Mouse (Mus musculus) stomach, postnatal 0 days (tissue): ENCODE results near the gene Tmem106a. TPM values are rescaled to one million over a fixed set of nuclear protein-coding genes. Genes with fewer than 3 reads are reported as not detected.
"Not testable (repeated sequence)": the region's sequence is repeated elsewhere in the genome, so short reads cannot be mapped to it uniquely, and the experiment has no call there.

Experiments used
- ATAC-seq: fragments of 200-750 bp; cut with Nextera tagmentation; 2 replicates; pipeline ENCODE4 v1.8.0; 2017; ENCODE audit not compliant: low FRiP score, low TSS enrichment
- DNase-seq: peaks from one replicate; pipeline ENCODE4 v3.0.0-alpha.2; 2016; ENCODE audit warnings: low spot score
- H3K27ac ChIP-seq: fragments of 300-500 bp; sonication (generic); replicated peaks from 2 replicates; pipeline ENCODE4 v1.5.1; 2014; ENCODE audit warnings: mild to moderate bottlenecking, control low read depth
- H3K27me3 ChIP-seq: fragments of 300-500 bp; sonication (generic); 2 replicates; pipeline ENCODE4 v1.6.1; 2014; ENCODE audit warnings: low read length; ENCODE audit not compliant: control insufficient read depth, insufficient read depth
- H3K36me3 ChIP-seq: fragments of 300-500 bp; sonication (generic); 2 replicates; pipeline ENCODE4 v1.6.1; 2014; ENCODE audit warnings: low read length, mixed read lengths; ENCODE audit not compliant: control insufficient read depth, insufficient read depth
- H3K4me1 ChIP-seq: fragments of 300-500 bp; sonication (generic); replicated peaks from 2 replicates; pipeline ENCODE4 v1.6.1; 2014; ENCODE audit warnings: antibody characterized with exemption; ENCODE audit not compliant: control insufficient read depth, insufficient read depth
- H3K4me2 ChIP-seq: fragments of 300-500 bp; sonication (generic); replicated peaks from 2 replicates; pipeline ENCODE4 v1.6.1; 2014; ENCODE audit warnings: low read depth, mild to moderate bottlenecking, control low read depth, moderate library complexity
- H3K4me3 ChIP-seq: fragments of 300-500 bp; sonication (generic); 2 replicates; pipeline ENCODE4 v1.5.1; 2014; ENCODE audit warnings: low read depth, low read length, control low read depth
- H3K9ac ChIP-seq: fragments of 300-500 bp; sonication (generic); 2 replicates; pipeline ENCODE4 v1.6.1; 2014; ENCODE audit warnings: mild to moderate bottlenecking, low read length, control low read depth, mixed read lengths
- H3K9me3 ChIP-seq: fragments of 300-500 bp; sonication (generic); 2 replicates; pipeline ENCODE4 v1.6.1; 2016; ENCODE audit warnings: low read length; ENCODE audit not compliant: control insufficient read depth
- CTCF ChIP-seq: IDR thresholded peaks from 2 replicates; pipeline ENCODE4 v1.5.1; 2016; ENCODE audit warnings: antibody characterized with exemption, low read depth, mild to moderate bottlenecking, moderate library complexity
- EP300 ChIP-seq: optimal IDR thresholded peaks from 2 replicates; pipeline ENCODE3; 2016; ENCODE audit warnings: antibody characterized with exemption
- WGBS: fragments of 180-500 bp; shearing (Covaris S2); extraction: QIAGEN DNeasy Blood & Tissue Kit; methylation state at CpG from one replicate; pipeline ENCODE4 v1.1.7; 2014; 5-methylcytosine and 5-hydroxymethylcytosine counted together
- polyA plus RNA-seq: library from polyadenylated mRNA; unstranded; fragments of >200 nt; fragmentation: Nextera tagmentation; extraction: Ambion mirVana; gene quantifications from 2 replicates; pipeline ENCODE4 v1.2.1, GENCODE M21; 2015

The Tmem106a gene
- polyA plus RNA-seq, 1 experiment from 2014 or later, result 10.0 TPM

- peak overlapping the region; percentile 81 for H3K4me2 ChIP-seq
- H3K9me3 ChIP-seq, result no peaks in the 10 kb centered on the region
- ATAC-seq, result peak; percentile 58
- H3K4me3 ChIP-seq, result peak overlapping the region; percentile 63
- peak; percentile 92 for DNase-seq
- no peaks in the 10 kb centered on the region for H3K27me3 ChIP-seq
- H3K4me1 ChIP-seq, result no peaks in the 10 kb centered on the region
- under 1% methylated on average over 33 of the region's 33 CpGs for WGBS
- no peaks in the 10 kb centered on the region for H3K36me3 ChIP-seq
- H3K9ac ChIP-seq, result peak overlapping the region; percentile 79
- TF ChIP-seq CTCF (no peak), EP300 (no peak)
- H3K27ac ChIP-seq, result peak overlapping the region; percentile 96
Measured at GRCm38 (mm10) chr11:101627857-101628559, 46.0 kb downstream of the Tmem106a start.

GRCm38 (mm10) chr11:101628733-101629417, 46.8 kb downstream of the Tmem106a start:
- WGBS, result 69% methylated on average over 4 of the region's 5 CpGs
- not testable (repeated sequence) for H3K27ac ChIP-seq

DNA sequence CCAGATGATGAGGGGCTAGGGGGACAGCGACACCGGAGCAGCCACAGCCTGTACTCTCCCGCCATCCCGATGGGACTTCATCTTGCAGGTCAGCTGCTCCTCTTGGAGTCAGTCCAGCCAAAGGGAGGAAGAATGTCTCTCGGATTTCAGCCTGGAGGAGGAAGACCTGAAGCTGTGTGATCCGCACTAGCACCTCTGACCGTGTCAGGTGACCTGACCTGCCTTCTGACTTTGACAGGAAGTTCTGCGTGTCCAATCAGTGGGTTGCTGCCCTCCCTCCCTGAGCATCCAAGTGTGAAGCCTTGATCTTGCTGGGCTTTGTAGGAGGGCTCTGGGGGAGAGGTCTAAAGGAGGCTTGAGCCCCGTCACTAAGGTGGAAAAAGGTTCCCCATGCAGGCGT, 53.6 kb downstream of the Tmem106a start:
- H3K4me3 ChIP-seq, result no peak overlapping the region
- ATAC-seq (no peak), DNase-seq (no peak)
- H3K27me3 ChIP-seq, result no peaks in the 10 kb centered on the region
- no peak overlapping the region for H3K4me2 ChIP-seq
- H3K27ac ChIP-seq, result no peak overlapping the region
- WGBS, result 88% methylated on average over 10 of the region's 10 CpGs
- 0 out of 2 replicates have a peak, but pooled peaks cover 5% of the 10 kb centered on the region for H3K36me3 ChIP-seq
- no peak overlapping the region for H3K9ac ChIP-seq
- no peaks in the 10 kb centered on the region for H3K9me3 ChIP-seq
- TF ChIP-seq CTCF (no peak), EP300 (no peak)
- no peaks in the 10 kb centered on the region for H3K4me1 ChIP-seq

More at GRCm38 (mm10) chr11:101628733-101629417, 46.8 kb downstream of the Tmem106a start:
- not testable (repeated sequence) for H3K27me3 ChIP-seq, H3K9ac ChIP-seq, H3K36me3 ChIP-seq, DNase-seq, ATAC-seq, H3K4me1 ChIP-seq, H3K9me3 ChIP-seq
- peak overlapping the region; percentile 63; the same call in 1 of the 2 replicates for H3K4me3 ChIP-seq
- H3K4me2 ChIP-seq, result peak overlapping the region; percentile 81

- no peak overlapping the region for H3K27ac ChIP-seq
- H3K4me1 ChIP-seq, result no peaks in the 10 kb centered on the region
- 92% methylated on average over 4 of the region's 4 CpGs for WGBS
- H3K4me3 ChIP-seq, result no peak overlapping the region
- no peak overlapping the region for H3K9ac ChIP-seq
- H3K36me3 ChIP-seq, result 0 out of 2 replicates have a peak, but pooled peaks cover 5% of the 10 kb centered on the region
- no peak for ATAC-seq
- no peak overlapping the region for H3K4me2 ChIP-seq
- H3K9me3 ChIP-seq, result no peaks in the 10 kb centered on the region
- no peak for DNase-seq
- no peak for TF ChIP-seq CTCF
- TF ChIP-seq EP300, result no peak
- H3K27me3 ChIP-seq, result no peaks in the 10 kb centered on the region
Measured at GRCm38 (mm10) chr11:101639761-101640160, 57.7 kb downstream of the Tmem106a start.

DNA sequence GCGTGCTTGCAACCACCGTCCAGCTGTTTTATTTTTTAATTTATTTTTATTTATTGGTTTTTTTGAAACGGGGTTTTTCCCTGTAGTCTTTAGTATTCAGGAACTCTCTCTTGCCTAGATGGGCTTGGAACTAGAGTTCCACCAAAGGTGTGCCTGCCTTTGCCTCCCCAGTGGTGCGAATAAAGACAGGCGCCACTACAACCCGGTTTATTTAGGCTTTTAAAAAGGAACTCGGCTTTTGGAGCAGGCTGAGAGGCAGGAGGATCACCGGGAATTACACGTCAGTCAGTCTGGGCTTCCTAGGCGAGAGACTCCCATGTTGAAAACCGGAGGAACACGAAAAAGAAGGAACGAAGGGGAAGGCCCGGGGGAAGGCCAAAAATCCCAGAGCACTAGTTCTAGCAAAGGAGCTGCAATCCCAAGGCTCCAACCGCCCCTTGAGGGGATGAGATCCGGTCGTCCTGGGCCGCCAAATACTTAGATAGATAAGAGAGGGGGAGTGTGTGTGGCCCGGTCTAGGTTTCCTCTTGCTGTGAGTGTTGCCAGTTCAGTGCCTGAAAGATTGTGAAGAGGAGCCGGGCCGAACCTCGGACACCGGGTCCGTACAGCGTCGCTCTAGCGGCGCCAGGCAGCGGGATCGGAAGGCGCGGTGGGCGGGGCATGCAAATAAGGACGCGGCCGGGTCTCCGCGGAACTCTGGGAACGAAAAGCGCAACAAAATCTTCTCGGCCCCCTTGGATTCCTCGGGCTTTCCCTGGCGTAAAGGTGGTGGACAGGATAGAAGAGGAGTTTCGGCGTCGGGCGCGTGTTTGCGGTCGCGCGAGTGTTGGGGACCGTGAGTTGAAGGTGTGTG, 59.0 kb downstream of the Tmem106a start:
- Histone ChIP-seq H3K4me2 (peak overlapping the region; percentile 48), H3K9ac (0 out of 2 replicates have a peak overlapping the region, but pooled peaks have one; percentile 45), H3K4me3 (peak overlapping the region; percentile 26), H3K27ac (peak overlapping the region; percentile 40; the same call in 1 of the 2 replicates)
- not testable (repeated sequence) for H3K27me3 ChIP-seq, H3K9me3 ChIP-seq, H3K36me3 ChIP-seq, H3K4me1 ChIP-seq
- DNase-seq (peak; percentile 71), ATAC-seq (peak; percentile 70)
- TF ChIP-seq CTCF, result peak; percentile 29; the same call in 1 of the 2 replicates
- WGBS, result 4% methylated on average over 52 of the region's 53 CpGs

Other genes starting within 250 kb of the Tmem106a start
- gene G6pc, start 214.7 kb upstream of the Tmem106a start, polyA plus RNA-seq, result 0.27 and 0.35 TPM in 2 replicates
- 29.8 and 30.0 TPM in 2 replicates for gene Aarsd1, start 164.6 kb upstream of the Tmem106a start, polyA plus RNA-seq
- 3.1 TPM in 2 replicates for gene Gm27029, start 157.4 kb upstream of the Tmem106a start, polyA plus RNA-seq
- 11.3 and 11.5 TPM in 2 replicates for gene Rundc1, start 157.2 kb upstream of the Tmem106a start, polyA plus RNA-seq
- 11.1 and 13.4 TPM in 2 replicates for gene Ptges3l, start 156.9 kb upstream of the Tmem106a start, polyA plus RNA-seq
- gene Rpl27, start 139.9 kb upstream of the Tmem106a start, polyA plus RNA-seq, result 317 and 371 TPM in 2 replicates
- gene Ifi35, start 133.8 kb upstream of the Tmem106a start, polyA plus RNA-seq, result 37.4 and 37.5 TPM in 2 replicates
- gene Rnd2, start 117.2 kb upstream of the Tmem106a start, polyA plus RNA-seq, result 15.3 and 16.1 TPM in 2 replicates
- 63.4 and 71.1 TPM in 2 replicates for gene Vat1, start 116.0 kb upstream of the Tmem106a start, polyA plus RNA-seq
- 1.1 and 2.5 TPM in 2 replicates for gene Brca1, start 30.3 kb upstream of the Tmem106a start, polyA plus RNA-seq
- gene Nbr1, start 30.1 kb upstream of the Tmem106a start, polyA plus RNA-seq, result 34.5 TPM in 2 replicates
- 0.13 TPM in 1 of 2 replicates, not detected in the other for gene Gm11634, start 17.0 kb downstream of the Tmem106a start, polyA plus RNA-seq
- 18.9 and 20.9 TPM in 2 replicates for gene Rdm1, start 45.0 kb downstream of the Tmem106a start, polyA plus RNA-seq
- 9.5 and 10.0 TPM in 2 replicates for gene Arl4d, start 83.3 kb downstream of the Tmem106a start, polyA plus RNA-seq
- 12.6 and 12.8 TPM in 2 replicates for gene Dhx8, start 150.7 kb downstream of the Tmem106a start, polyA plus RNA-seq
- gene Etv4, start 203.1 kb downstream of the Tmem106a start, polyA plus RNA-seq, result 1.8 and 2.0 TPM in 2 replicates